Mouse (Mus musculus): ENCODE measurements around the gene Mrps21.

GRCm38 (mm10) chr3:95867408-95867807 lies 3.9 kb downstream of the Mrps21 start:
- TF ChIP-seq CTCF (IDR thresholded peaks at IDR 0.05; ENCODE audit: extremely low read depth, insufficient read depth, low read length) (no peak), POLR2A (IDR thresholded peaks at IDR 0.05; ENCODE audit: extremely low read depth, insufficient read depth, low read length) (no peak)
